Mouse (Mus musculus): ENCODE data around the gene Bckdha. TPM values are rescaled to one million over a fixed set of nuclear protein-coding genes. Genes with fewer than 3 reads are reported as not detected.

Gene Bckdha
- polyA plus RNA-seq (2015; fragmentation: Nextera tagmentation; extraction: Ambion mirVana) = 106 and 123 TPM in 2 replicates

DNA sequence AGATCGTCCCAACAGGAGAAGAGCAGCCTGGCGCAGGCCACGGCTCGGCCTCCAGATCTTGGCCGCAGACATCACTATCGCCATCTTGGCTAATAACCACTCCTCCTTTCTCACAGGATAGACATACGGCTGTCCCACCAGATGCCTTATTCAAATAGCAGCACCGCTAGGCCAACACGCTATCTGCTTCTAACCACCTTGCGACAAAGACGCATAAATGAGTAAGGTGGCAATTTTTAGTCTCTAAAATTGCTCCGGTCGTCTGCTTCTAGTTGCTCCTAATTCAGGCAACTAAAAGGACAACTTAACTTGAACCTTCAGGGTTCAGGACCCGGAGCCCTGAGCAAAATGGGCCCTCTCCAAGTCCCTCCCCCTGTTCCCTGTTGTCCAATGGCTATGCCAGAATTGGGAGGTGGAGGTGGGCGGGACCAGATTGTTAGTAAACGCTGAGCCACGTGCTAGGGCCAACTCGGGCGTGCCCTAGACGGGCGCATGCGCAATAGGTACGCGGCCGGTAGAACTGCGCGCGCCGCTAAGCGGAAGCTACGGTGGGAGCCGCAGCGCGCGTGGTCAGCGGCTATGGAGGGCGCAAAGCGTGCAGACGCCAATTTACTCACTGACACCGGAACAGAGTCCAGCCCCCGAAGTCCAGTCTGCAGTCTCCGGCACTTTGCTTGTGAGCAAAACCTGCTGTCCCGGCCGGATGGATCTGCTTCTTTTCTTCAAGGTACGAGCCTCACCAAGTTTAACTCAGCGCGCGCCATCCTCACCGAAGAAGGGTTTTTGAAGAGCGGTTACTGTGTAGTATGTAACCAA is at the start of gene Bckdha, which contains the start of gene Exosc5:
TSS of gene Bckdha (minus strand) at position 325 of the 816 bp plus-strand sequence.
TSS of gene Exosc5 (plus strand) at position 508 of the 816 bp plus-strand sequence.
- Histone ChIP-seq H3K27me3 (ENCODE audit: insufficient read depth, low read length) (no peaks in the 10 kb centered on the region), H3K4me1 (ENCODE audit: insufficient read depth) (peaks cover 19% of the 10 kb centered on the region), H3K4me3 (ENCODE audit: low read depth, low read length) (peak within 1 kb of the TSS; percentile 79), H3K36me3 (replicated peaks; ENCODE audit: insufficient read depth, low read length) (peaks cover 3% of the 10 kb centered on the region; the same call in 1 of the 2 replicates), H3K9me3 (ENCODE audit: low read length) (no peaks in the 10 kb centered on the region), H3K9ac (replicated peaks) (peak within 1 kb of the TSS; percentile 75), H3K4me2 (ENCODE audit: low read depth, low read length) (peak within 1 kb of the TSS; percentile 96), H3K27ac (ENCODE audit: low read depth) (peak within 1 kb of the TSS; percentile 85)
- WGBS (ENCODE audit: insufficient replicate concordance) = under 1% methylated on average over 50 of the region's 50 CpGs
- DNase-seq (peak; percentile 98), ATAC-seq (peak; percentile 89)
- TF ChIP-seq CTCF (IDR thresholded peaks at IDR 0.05; ENCODE audit: low read depth) = no peak
- peak; percentile 95 for TF ChIP-seq EP300 (IDR thresholded peaks at IDR 0.05; ENCODE audit: low read depth)

- TF ChIP-seq CTCF (IDR thresholded peaks at IDR 0.05; ENCODE audit: low read depth) (no peak), EP300 (IDR thresholded peaks at IDR 0.05; ENCODE audit: low read depth) (no peak)
- Histone ChIP-seq H3K36me3 (replicated peaks; ENCODE audit: insufficient read depth, low read length) (peaks cover 8% of the 10 kb centered on the region; the same call in 1 of the 2 replicates), H3K9me3 (ENCODE audit: low read length) (no peaks in the 10 kb centered on the region), H3K4me3 (ENCODE audit: low read depth, low read length) (no peak overlapping the region), H3K9ac (replicated peaks) (peak overlapping the region; percentile 5; the same call in 1 of the 2 replicates), H3K27me3 (ENCODE audit: insufficient read depth, low read length) (no peaks in the 10 kb centered on the region), H3K27ac (ENCODE audit: low read depth) (peak overlapping the region; percentile 85), H3K4me1 (ENCODE audit: insufficient read depth) (peaks cover 62% of the 10 kb centered on the region), H3K4me2 (ENCODE audit: low read depth, low read length) (no peak overlapping the region)
- ATAC-seq = peak; percentile 31
- whole genome bisulfite sequencing (ENCODE audit: insufficient replicate concordance) = 39% methylated on average over 15 of the region's 15 CpGs
- peak; percentile 53 for DNase-seq
Measured at GRCm38 (mm10) chr7:25707581-25708292, 49.0 kb upstream of the Bckdha start.

DNA sequence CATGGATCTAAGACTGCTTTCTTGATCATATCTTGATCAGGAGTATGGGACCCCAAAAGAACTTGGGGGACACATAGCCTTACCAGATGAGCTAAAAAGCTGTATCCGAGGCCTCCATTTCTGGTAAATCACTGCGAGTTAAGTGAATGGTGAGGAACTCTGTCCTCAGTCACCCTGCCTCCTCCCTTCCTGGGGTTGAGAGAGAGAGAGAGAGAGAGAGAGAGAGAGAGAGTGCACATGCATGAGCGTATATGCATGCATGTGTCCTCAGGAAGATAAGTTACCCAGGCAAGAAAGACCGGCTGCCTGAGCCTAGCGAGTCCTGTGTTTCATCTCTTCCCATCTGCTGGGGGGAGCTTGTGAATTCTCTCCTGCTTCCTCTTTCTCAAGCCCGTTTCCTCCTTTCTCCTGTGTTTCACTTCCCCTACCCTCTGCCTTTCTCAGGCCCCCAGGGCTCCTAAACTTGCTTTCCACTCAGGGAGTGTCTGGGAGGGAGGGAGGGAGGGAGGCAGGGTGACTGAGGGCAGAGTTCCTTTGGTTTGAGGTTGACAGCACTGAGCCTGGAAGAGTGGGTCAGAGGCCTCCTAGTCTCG is 47.9 kb upstream of the Bckdha start:
- peaks cover 16% of the 10 kb centered on the region for H3K36me3 ChIP-seq (replicated peaks; ENCODE audit: insufficient read depth, low read length)
- H3K27me3 ChIP-seq (ENCODE audit: insufficient read depth, low read length) = no peaks in the 10 kb centered on the region
- H3K4me1 ChIP-seq (ENCODE audit: insufficient read depth) = peaks cover 57% of the 10 kb centered on the region
- 0 out of 2 replicates have a peak overlapping the region, but pooled peaks have one; percentile 5 for H3K9ac ChIP-seq (replicated peaks)
- H3K27ac ChIP-seq (ENCODE audit: low read depth) = peak overlapping the region; percentile 85
- TF ChIP-seq EP300 (IDR thresholded peaks at IDR 0.05; ENCODE audit: low read depth) (no peak), CTCF (IDR thresholded peaks at IDR 0.05; ENCODE audit: low read depth) (no peak)
- WGBS (ENCODE audit: insufficient replicate concordance) = 42% methylated on average over 7 of the region's 7 CpGs
- H3K4me2 ChIP-seq (ENCODE audit: low read depth, low read length) = peak overlapping the region; percentile 26; the same call in 1 of the 2 replicates
- ATAC-seq (no peak), DNase-seq (no peak)
- H3K4me3 ChIP-seq (ENCODE audit: low read depth, low read length) = no peak overlapping the region
- 0 out of 2 replicates have a peak, but pooled peaks cover 6% of the 10 kb centered on the region for H3K9me3 ChIP-seq (ENCODE audit: low read length)

- Histone ChIP-seq H3K4me3 (ENCODE audit: low read depth, low read length) (no peak overlapping the region), H3K4me2 (ENCODE audit: low read depth, low read length) (0 out of 2 replicates have a peak overlapping the region, but pooled peaks have one; percentile 26), H3K9ac (replicated peaks) (no peak overlapping the region), H3K36me3 (replicated peaks; ENCODE audit: insufficient read depth, low read length) (peaks cover 23% of the 10 kb centered on the region), H3K4me1 (ENCODE audit: insufficient read depth) (peaks cover 53% of the 10 kb centered on the region), H3K27ac (ENCODE audit: low read depth) (peak overlapping the region; percentile 85), H3K9me3 (ENCODE audit: low read length) (0 out of 2 replicates have a peak, but pooled peaks cover 7% of the 10 kb centered on the region), H3K27me3 (ENCODE audit: insufficient read depth, low read length) (no peaks in the 10 kb centered on the region)
- WGBS (ENCODE audit: insufficient replicate concordance) = 54% methylated on average over 6 of the region's 6 CpGs
- peak; percentile 8; the same call in 1 of the 2 replicates for ATAC-seq
- TF ChIP-seq CTCF (IDR thresholded peaks at IDR 0.05; ENCODE audit: low read depth) (no peak), EP300 (IDR thresholded peaks at IDR 0.05; ENCODE audit: low read depth) (peak; percentile 47; the same call in 1 of the 2 replicates)
- DNase-seq = no peak
Measured at GRCm38 (mm10) chr7:25705801-25706251, 47.0 kb upstream of the Bckdha start.

- Histone ChIP-seq H3K4me3 (ENCODE audit: low read depth, low read length) (no peak overlapping the region), H3K27ac (ENCODE audit: low read depth) (no peak overlapping the region), H3K4me1 (ENCODE audit: insufficient read depth) (peaks cover 43% of the 10 kb centered on the region), H3K9me3 (ENCODE audit: low read length) (0 out of 2 replicates have a peak, but pooled peaks cover 7% of the 10 kb centered on the region), H3K9ac (replicated peaks) (no peak overlapping the region), H3K36me3 (replicated peaks; ENCODE audit: insufficient read depth, low read length) (peaks cover 25% of the 10 kb centered on the region), H3K4me2 (ENCODE audit: low read depth, low read length) (peak overlapping the region; percentile 58), H3K27me3 (ENCODE audit: insufficient read depth, low read length) (no peaks in the 10 kb centered on the region)
- no peak for ATAC-seq
- DNase-seq = peak; percentile 68
- WGBS (ENCODE audit: insufficient replicate concordance) = 49% methylated on average over 33 of the region's 37 CpGs
- no peak for TF ChIP-seq EP300 (IDR thresholded peaks at IDR 0.05; ENCODE audit: low read depth)
- no peak for TF ChIP-seq CTCF (IDR thresholded peaks at IDR 0.05; ENCODE audit: low read depth)
Measured at GRCm38 (mm10) chr7:25704716-25705364, 46.1 kb upstream of the Bckdha start.

Data from liver, postnatal 0 days (tissue).